Mouse (Mus musculus) forebrain, embryonic 15.5 days (tissue): ENCODE data around the gene Obscn. TPM values are rescaled to one million over a fixed set of nuclear protein-coding genes. Genes with fewer than 3 reads are reported as not detected.

ENCODE experiments used
- ATAC-seq: fragments of 200-750 bp; cut with Nextera tagmentation; replicated peaks from 2 replicates; pipeline ENCODE4 v1.8.0; 2017; ENCODE audit warnings: mild to moderate bottlenecking, moderate TSS enrichment, moderate library complexity
- H3K27ac ChIP-seq: fragments of 300-500 bp; sonication (generic); replicated peaks from 2 replicates; pipeline ENCODE4 v1.5.1; 2015; ENCODE audit warnings: mild to moderate bottlenecking, inconsistent platforms
- H3K27me3 ChIP-seq: fragments of 300-500 bp; sonication (generic); 2 replicates; pipeline ENCODE4 v1.6.1; 2015; ENCODE audit warnings: inconsistent platforms
- H3K36me3 ChIP-seq: fragments of 300-500 bp; sonication (generic); 2 replicates; pipeline ENCODE4 v1.6.1; 2015; ENCODE audit warnings: mild to moderate bottlenecking, inconsistent platforms
- H3K4me1 ChIP-seq: fragments of 300-500 bp; sonication (generic); 2 replicates; pipeline ENCODE4 v1.6.1; 2015; ENCODE audit warnings: inconsistent platforms
- H3K4me2 ChIP-seq: fragments of 300-500 bp; sonication (generic); replicated peaks from 2 replicates; pipeline ENCODE4 v1.6.1; 2015; ENCODE audit warnings: mild to moderate bottlenecking, inconsistent platforms
- H3K4me3 ChIP-seq: fragments of 300-500 bp; sonication (generic); 2 replicates; pipeline ENCODE4 v1.5.1; 2015; ENCODE audit warnings: mild to moderate bottlenecking, inconsistent platforms
- H3K9ac ChIP-seq: fragments of 300-500 bp; sonication (generic); replicated peaks from 2 replicates; pipeline ENCODE4 v1.6.1; 2015; ENCODE audit warnings: mild to moderate bottlenecking, inconsistent platforms
- H3K9me3 ChIP-seq: fragments of 300-500 bp; sonication (generic); 2 replicates; pipeline ENCODE4 v1.6.1; 2016; ENCODE audit warnings: inconsistent platforms
- WGBS: fragments of 180-500 bp; shearing (Covaris S2); methylation state at CpG from one replicate; pipeline ENCODE4 v1.1.7; 2015; ENCODE audit warnings: mixed read lengths; 5-methylcytosine and 5-hydroxymethylcytosine counted together
- polyA plus RNA-seq: library from polyadenylated mRNA; unstranded; fragments of >200 nt; fragmentation: Nextera tagmentation; extraction: Ambion mirVana; gene quantifications from 2 replicates; pipeline ENCODE4 v1.2.1, GENCODE M21; 2015

Gene Obscn
- polyA plus RNA-seq, 1 experiment from 2014 or later: 0.19 TPM

GRCm38 (mm10) chr11:59094213-59094612 is 42.0 kb downstream of the Obscn start:
- Histone ChIP-seq H3K27ac (no peak overlapping the region), H3K4me1 (no peaks in the 10 kb centered on the region), H3K27me3 (no peaks in the 10 kb centered on the region), H3K9me3 (no peaks in the 10 kb centered on the region), H3K4me3 (no peak overlapping the region), H3K36me3 (no peaks in the 10 kb centered on the region), H3K9ac (no peak overlapping the region), H3K4me2 (no peak overlapping the region)
- WGBS: 65% methylated on average over 4 of the region's 4 CpGs
- ATAC-seq: no peak

- no peaks in the 10 kb centered on the region for H3K4me1 ChIP-seq
- no peaks in the 10 kb centered on the region for H3K27me3 ChIP-seq
- H3K4me3 ChIP-seq: no peak overlapping the region
- H3K4me2 ChIP-seq: no peak overlapping the region
- no peaks in the 10 kb centered on the region for H3K36me3 ChIP-seq
- 92% methylated on average over 10 of the region's 10 CpGs for WGBS
- no peak overlapping the region for H3K27ac ChIP-seq
- no peak for ATAC-seq
- no peak overlapping the region for H3K9ac ChIP-seq
- no peaks in the 10 kb centered on the region for H3K9me3 ChIP-seq
Measured at GRCm38 (mm10) chr11:59087581-59087980, 48.6 kb downstream of the Obscn start.

- Histone ChIP-seq H3K27me3 (no peaks in the 10 kb centered on the region), H3K36me3 (no peaks in the 10 kb centered on the region), H3K9me3 (no peaks in the 10 kb centered on the region), H3K4me2 (no peak overlapping the region), H3K27ac (no peak overlapping the region), H3K9ac (no peak overlapping the region), H3K4me1 (no peaks in the 10 kb centered on the region), H3K4me3 (no peak overlapping the region)
- ATAC-seq: no peak
- WGBS: 91% methylated on average over 6 of the region's 6 CpGs
Measured at GRCm38 (mm10) chr11:59085200-59085599, 51.0 kb downstream of the Obscn start.

- 88% methylated on average over 3 of the region's 3 CpGs for WGBS
- no peaks in the 10 kb centered on the region for H3K4me1 ChIP-seq
- no peaks in the 10 kb centered on the region for H3K9me3 ChIP-seq
- no peak for ATAC-seq
- no peak overlapping the region for H3K4me2 ChIP-seq
- H3K27me3 ChIP-seq: no peaks in the 10 kb centered on the region
- H3K4me3 ChIP-seq: no peak overlapping the region
- no peak overlapping the region for H3K27ac ChIP-seq
- H3K36me3 ChIP-seq: no peaks in the 10 kb centered on the region
- no peak overlapping the region for H3K9ac ChIP-seq
Measured at GRCm38 (mm10) chr11:59083125-59083524, 53.1 kb downstream of the Obscn start.

- ATAC-seq: no peak
- H3K9me3 ChIP-seq: no peaks in the 10 kb centered on the region
- H3K4me1 ChIP-seq: no peaks in the 10 kb centered on the region
- no peaks in the 10 kb centered on the region for H3K36me3 ChIP-seq
- H3K27ac ChIP-seq: no peak overlapping the region
- 90% methylated on average over 11 of the region's 11 CpGs for WGBS
- H3K4me3 ChIP-seq: no peak overlapping the region
- H3K27me3 ChIP-seq: no peaks in the 10 kb centered on the region
- no peak overlapping the region for H3K9ac ChIP-seq
- no peak overlapping the region for H3K4me2 ChIP-seq
Measured at GRCm38 (mm10) chr11:59078311-59078710, 57.9 kb downstream of the Obscn start.

GRCm38 (mm10) chr11:59070321-59070720 is 65.9 kb downstream of the Obscn start:
- no peaks in the 10 kb centered on the region for H3K4me1 ChIP-seq
- H3K27me3 ChIP-seq: no peaks in the 10 kb centered on the region
- ATAC-seq: no peak
- no peak overlapping the region for H3K27ac ChIP-seq
- H3K36me3 ChIP-seq: no peaks in the 10 kb centered on the region
- H3K9ac ChIP-seq: no peak overlapping the region
- H3K9me3 ChIP-seq: no peaks in the 10 kb centered on the region
- no peak overlapping the region for H3K4me2 ChIP-seq
- 78% methylated on average over 2 of the region's 2 CpGs for WGBS
- no peak overlapping the region for H3K4me3 ChIP-seq

- Histone ChIP-seq H3K4me2 (no peak overlapping the region), H3K4me3 (no peak overlapping the region), H3K36me3 (no peaks in the 10 kb centered on the region), H3K9me3 (no peaks in the 10 kb centered on the region), H3K27me3 (no peaks in the 10 kb centered on the region), H3K27ac (no peak overlapping the region), H3K9ac (no peak overlapping the region), H3K4me1 (no peaks in the 10 kb centered on the region)
- ATAC-seq: no peak
- 84% methylated on average over 8 of the region's 8 CpGs for WGBS
Measured at GRCm38 (mm10) chr11:59068922-59069321, 67.3 kb downstream of the Obscn start.

GRCm38 (mm10) chr11:59068433-59068832 is 67.8 kb downstream of the Obscn start:
- no peaks in the 10 kb centered on the region for H3K36me3 ChIP-seq
- H3K27ac ChIP-seq: no peak overlapping the region
- H3K4me2 ChIP-seq: no peak overlapping the region
- no peak overlapping the region for H3K9ac ChIP-seq
- WGBS: 29% methylated on average over 1 of the region's 1 CpGs
- H3K4me3 ChIP-seq: no peak overlapping the region
- no peaks in the 10 kb centered on the region for H3K4me1 ChIP-seq
- no peaks in the 10 kb centered on the region for H3K9me3 ChIP-seq
- H3K27me3 ChIP-seq: no peaks in the 10 kb centered on the region
- no peak for ATAC-seq

GRCm38 (mm10) chr11:59067921-59068320 is 68.3 kb downstream of the Obscn start:
- Histone ChIP-seq H3K4me2 (no peak overlapping the region), H3K27me3 (no peaks in the 10 kb centered on the region), H3K27ac (no peak overlapping the region), H3K4me3 (no peak overlapping the region), H3K36me3 (no peaks in the 10 kb centered on the region), H3K4me1 (no peaks in the 10 kb centered on the region), H3K9me3 (no peaks in the 10 kb centered on the region), H3K9ac (no peak overlapping the region)
- 88% methylated on average over 9 of the region's 9 CpGs for WGBS
- ATAC-seq: no peak

GRCm38 (mm10) chr11:59058025-59058424 is 78.2 kb downstream of the Obscn start:
- ATAC-seq: no peak
- Histone ChIP-seq H3K27ac (no peak overlapping the region), H3K4me1 (no peaks in the 10 kb centered on the region), H3K9ac (no peak overlapping the region), H3K36me3 (no peaks in the 10 kb centered on the region), H3K9me3 (no peaks in the 10 kb centered on the region), H3K4me3 (no peak overlapping the region), H3K27me3 (no peaks in the 10 kb centered on the region), H3K4me2 (no peak overlapping the region)
- WGBS: 65% methylated on average over 3 of the region's 3 CpGs

GRCm38 (mm10) chr11:59051031-59051430 is 85.2 kb downstream of the Obscn start:
- Histone ChIP-seq H3K9ac (no peak overlapping the region), H3K27me3 (no peaks in the 10 kb centered on the region), H3K4me2 (no peak overlapping the region), H3K27ac (no peak overlapping the region), H3K36me3 (no peaks in the 10 kb centered on the region), H3K4me3 (no peak overlapping the region), H3K9me3 (no peaks in the 10 kb centered on the region), H3K4me1 (no peaks in the 10 kb centered on the region)
- WGBS: 75% methylated on average over 9 of the region's 9 CpGs
- no peak for ATAC-seq

- no peaks in the 10 kb centered on the region for H3K27me3 ChIP-seq
- no peak overlapping the region for H3K27ac ChIP-seq
- no peaks in the 10 kb centered on the region for H3K36me3 ChIP-seq
- H3K4me2 ChIP-seq: no peak overlapping the region
- H3K9ac ChIP-seq: no peak overlapping the region
- no peak overlapping the region for H3K4me3 ChIP-seq
- no peaks in the 10 kb centered on the region for H3K4me1 ChIP-seq
- no peaks in the 10 kb centered on the region for H3K9me3 ChIP-seq
- ATAC-seq: no peak
- WGBS: 86% methylated on average over 15 of the region's 15 CpGs
Measured at GRCm38 (mm10) chr11:59044703-59045330, 91.4 kb downstream of the Obscn start.

- H3K27me3 ChIP-seq: no peaks in the 10 kb centered on the region
- H3K36me3 ChIP-seq: no peaks in the 10 kb centered on the region
- ATAC-seq: no peak
- no peaks in the 10 kb centered on the region for H3K9me3 ChIP-seq
- no peaks in the 10 kb centered on the region for H3K4me1 ChIP-seq
- WGBS: 92% methylated on average over 13 of the region's 13 CpGs
- H3K9ac ChIP-seq: no peak overlapping the region
- no peak overlapping the region for H3K4me2 ChIP-seq
- no peak overlapping the region for H3K4me3 ChIP-seq
- H3K27ac ChIP-seq: no peak overlapping the region
Measured at GRCm38 (mm10) chr11:59029003-59029402, 107.2 kb downstream of the Obscn start.
